Mouse (Mus musculus) right cerebral cortex, adult 18-20 months (tissue): ENCODE results near the gene Rin2.

Experiments used
- DNase-seq: peaks from one replicate; pipeline ENCODE4 v3.0.0; 2022; ENCODE audit warnings: mixed read lengths

Gene Rin2

GRCm38 (mm10) chr2:145794318-145794954, 119.4 kb downstream of the Rin2 start:
- DNase-seq, result peak; percentile 51

- DNase-seq, result no peak
Measured at GRCm38 (mm10) chr2:145797851-145798250, 122.8 kb downstream of the Rin2 start.

- DNase-seq, result no peak
Measured at GRCm38 (mm10) chr2:145798954-145799353, 123.9 kb downstream of the Rin2 start.

DNA sequence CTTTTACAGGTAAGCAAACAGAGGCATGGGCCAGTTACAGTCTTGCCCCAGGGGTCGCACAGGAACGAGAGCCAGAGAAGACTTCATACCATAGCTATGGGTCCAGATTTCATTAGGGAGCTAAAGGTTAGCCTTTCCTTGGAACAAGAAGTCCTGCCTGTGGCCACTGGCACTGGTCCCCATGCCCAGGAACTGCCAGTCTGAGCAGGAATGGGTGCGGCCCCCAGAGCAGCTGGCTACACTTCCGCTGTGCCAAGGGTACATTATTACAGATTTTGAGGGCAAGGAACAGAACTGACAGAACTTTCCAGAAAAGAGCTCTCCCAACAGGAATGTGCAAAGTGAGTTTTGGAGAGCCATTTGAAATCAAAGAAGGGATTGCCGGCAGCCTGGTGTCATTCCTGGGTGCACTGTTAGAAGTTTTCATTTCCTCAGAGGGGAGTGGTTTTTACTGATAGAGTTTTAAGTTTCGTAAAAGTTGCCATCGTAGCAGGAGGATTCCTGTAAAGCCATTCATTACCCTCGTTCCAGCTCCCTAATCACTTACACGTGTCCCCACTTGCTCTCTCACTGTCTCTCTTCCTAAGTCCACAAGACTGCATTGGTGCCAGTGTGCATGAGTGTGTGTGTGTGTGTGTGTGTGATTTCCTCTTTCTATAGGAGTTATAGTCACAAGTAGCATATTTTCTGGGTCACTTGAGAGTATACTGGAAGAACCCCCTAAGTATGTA, 126.5 kb downstream of the Rin2 start:
- DNase-seq, result no peak

DNA sequence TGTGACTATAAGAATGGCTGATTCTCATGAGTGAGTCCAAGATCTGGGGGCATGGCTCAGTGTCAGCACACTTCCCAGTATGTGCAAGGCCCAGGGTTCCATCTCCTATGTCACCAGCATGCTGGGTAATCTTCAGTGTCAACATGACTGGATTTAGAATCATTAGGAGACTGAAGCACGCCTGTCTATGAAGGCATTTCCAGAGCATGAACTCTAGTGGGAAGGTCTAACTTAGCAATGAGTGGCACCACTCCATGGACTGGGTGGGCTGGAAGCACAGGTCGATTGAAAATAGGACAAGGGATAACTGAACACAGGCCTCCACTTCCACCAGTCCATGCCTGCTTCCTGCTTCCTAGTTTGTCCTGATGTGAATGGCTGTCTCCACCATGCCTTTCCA, 127.6 kb downstream of the Rin2 start:
- no peak for DNase-seq

- no peak for DNase-seq
Measured at GRCm38 (mm10) chr2:145803822-145804342, 128.9 kb downstream of the Rin2 start.

DNA sequence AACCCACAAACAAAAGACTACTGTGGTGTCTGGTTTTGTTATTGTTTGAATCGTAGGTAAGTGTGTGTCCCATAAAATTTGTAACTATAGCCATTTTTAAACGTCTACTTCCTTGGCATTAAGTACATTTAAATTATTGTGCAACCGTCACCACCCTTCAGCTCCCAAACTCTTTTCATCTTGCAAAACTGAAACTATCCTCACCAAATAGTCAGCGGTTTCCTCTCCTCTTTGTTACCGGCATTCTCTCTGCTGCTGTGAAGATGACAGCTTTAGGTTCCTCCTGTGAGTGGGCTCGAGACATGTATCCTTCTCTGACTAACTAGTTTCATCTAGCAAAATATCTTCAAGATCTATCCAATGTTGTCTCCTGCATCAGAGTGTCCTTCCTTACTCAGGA, 129.5 kb downstream of the Rin2 start:
- DNase-seq, result no peak

DNA sequence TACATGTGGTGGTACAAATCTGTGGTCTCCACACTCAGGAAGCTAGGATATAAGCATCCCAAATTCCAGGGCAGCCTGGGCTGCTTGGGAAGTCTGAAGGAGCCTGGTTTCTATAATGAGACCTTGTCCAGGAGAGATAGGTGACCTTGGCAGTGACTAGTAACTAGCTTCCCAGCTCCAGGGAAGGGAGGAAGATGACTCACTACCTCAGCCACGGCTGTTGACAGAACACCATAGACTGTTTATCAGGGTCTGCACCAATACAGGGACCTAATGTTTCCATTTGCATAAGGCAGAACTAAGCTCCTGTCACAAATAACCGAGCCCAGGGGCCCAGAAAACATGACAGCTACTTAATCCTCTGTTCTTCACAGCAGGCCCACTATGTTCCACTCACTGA, 132.3 kb downstream of the Rin2 start:
- no peak for DNase-seq

DNA sequence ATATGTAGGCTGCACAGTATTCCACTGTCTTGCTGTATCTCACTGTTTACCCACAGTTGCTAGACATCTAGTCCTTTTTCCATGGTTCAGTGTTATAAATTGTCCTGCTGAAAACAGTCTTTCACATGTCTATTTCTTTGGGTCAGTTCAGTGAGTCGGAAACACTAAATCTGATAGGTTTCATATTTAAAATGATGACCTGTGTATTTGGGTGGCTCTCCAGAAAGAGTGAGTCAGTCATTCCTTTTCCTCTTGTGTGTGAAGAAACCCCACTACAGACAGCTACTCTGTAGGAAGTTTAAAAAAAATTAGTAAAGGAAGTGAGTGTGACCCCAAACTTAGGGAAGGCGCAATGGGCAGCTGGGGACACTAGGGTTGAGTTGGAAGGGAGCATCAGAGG, 133.2 kb downstream of the Rin2 start:
- DNase-seq, result no peak

DNA sequence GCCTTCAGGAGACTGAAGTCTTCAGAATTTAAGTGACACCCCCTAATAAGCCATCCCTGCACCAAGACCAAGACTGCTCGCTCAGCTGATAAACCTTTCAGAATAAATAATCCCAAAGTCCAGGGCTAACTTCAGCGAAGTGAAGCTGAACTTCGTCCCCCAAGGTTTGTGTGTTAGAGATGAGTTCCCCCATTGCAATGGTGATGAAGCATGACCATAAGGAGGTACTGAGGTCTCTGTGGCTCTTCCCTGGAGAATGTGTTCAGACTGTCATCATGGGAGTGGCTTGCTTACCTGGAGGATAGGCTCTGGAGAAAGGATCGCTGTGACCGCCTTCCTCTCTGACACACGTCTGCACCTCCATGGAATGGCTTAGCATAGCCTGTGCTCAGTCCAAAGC, 133.7 kb downstream of the Rin2 start:
- DNase-seq, result no peak

- DNase-seq, result no peak
Measured at GRCm38 (mm10) chr2:145810676-145811075, 135.7 kb downstream of the Rin2 start.

GRCm38 (mm10) chr2:145812818-145813217, 137.8 kb downstream of the Rin2 start:
- no peak for DNase-seq

- DNase-seq, result no peak
Measured at GRCm38 (mm10) chr2:145817195-145817594, 142.2 kb downstream of the Rin2 start.

GRCm38 (mm10) chr2:145822013-145822782, 147.2 kb downstream of the Rin2 start:
- no peak for DNase-seq

- no peak for DNase-seq
Measured at GRCm38 (mm10) chr2:145822783-145823729, 148.0 kb downstream of the Rin2 start.

GRCm38 (mm10) chr2:145824749-145825148, 149.7 kb downstream of the Rin2 start:
- no peak for DNase-seq

GRCm38 (mm10) chr2:145825221-145825620, 150.2 kb downstream of the Rin2 start:
- no peak for DNase-seq

DNA sequence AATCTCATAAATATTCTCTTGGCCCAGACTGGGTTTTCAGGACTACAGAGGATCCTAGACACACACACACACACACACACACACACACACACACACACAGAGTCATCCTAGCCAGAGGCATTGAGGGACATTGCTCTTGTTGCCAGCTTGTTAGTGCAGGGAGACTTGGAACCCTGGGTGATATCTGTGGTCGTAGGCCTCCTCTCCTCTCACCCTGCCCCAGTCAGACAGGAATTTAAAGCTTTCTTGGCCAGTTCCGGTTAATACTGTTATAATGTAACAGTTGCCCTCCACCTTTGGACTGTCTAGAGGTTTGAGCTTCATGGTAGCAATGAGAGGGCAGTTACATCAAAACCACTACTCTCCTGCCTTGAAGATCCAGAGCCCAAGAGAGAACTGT, 152.9 kb downstream of the Rin2 start:
- DNase-seq, result no peak

DNA sequence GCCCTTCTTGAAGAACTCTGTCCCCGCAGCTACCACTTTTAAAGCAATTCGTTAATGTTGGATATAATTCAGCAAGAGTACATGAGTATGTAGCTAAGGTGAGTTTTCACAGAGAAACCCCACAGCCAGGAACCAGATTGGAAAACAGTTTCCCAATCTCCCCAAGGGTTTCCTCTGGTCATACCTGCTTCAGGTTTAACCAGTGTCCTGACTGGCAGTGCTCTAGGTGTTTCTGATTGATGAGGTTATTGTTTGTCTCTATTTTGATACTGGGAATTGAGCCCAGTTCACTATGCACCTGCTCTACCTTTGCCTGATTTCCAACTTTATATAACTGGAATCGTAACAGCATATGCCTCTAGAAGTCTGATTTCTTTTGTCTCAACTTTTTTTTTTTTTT, 153.6 kb downstream of the Rin2 start:
- no peak for DNase-seq

GRCm38 (mm10) chr2:145829231-145829630, 154.2 kb downstream of the Rin2 start:
- DNase-seq, result no peak

DNA sequence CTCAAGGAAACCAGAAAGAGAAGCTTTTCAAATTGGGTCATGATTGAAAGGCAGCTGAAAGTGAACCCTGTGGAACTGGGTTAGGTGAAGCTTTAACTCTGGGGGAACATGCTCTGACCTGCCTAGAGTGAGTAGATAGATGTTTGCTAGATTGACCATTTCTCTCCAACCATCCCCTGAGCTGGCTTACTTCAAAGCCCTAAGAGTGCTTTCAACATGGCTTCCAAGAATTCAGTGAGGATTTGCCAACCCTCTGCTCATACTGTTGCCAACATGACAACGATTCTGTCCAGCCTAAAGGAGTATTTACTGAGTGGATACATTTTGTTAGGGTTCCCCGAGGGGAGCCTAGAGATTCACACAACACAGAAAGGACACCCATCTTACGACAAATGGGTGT, 155.4 kb downstream of the Rin2 start:
- no peak for DNase-seq
